Mouse (Mus musculus) thymus, adult 2 months (tissue): ENCODE data around the gene Nsd2.

Experiments
- CTCF ChIP-seq: fragments of 200-500 bp; IDR thresholded peaks from 2 replicates; pipeline ENCODE4 v1.5.1; 2012; ENCODE audit warnings: mild to moderate bottlenecking, control low read depth, low read length, moderate library complexity, borderline replicate concordance; ENCODE audit not compliant: control insufficient read depth, poor library complexity, insufficient read depth; ENCODE audit errors: extremely low read depth
- POLR2A ChIP-seq: fragments of 200-500 bp; IDR thresholded peaks from 2 replicates; pipeline ENCODE4 v1.6.1; 2012; ENCODE audit warnings: mild to moderate bottlenecking, low read length, control low read depth, moderate library complexity; ENCODE audit not compliant: control insufficient read depth, poor library complexity, insufficient read depth; ENCODE audit errors: extremely low read depth

- TF ChIP-seq POLR2A (no peak), CTCF (no peak)
These were observed 76.6 kb downstream of the Nsd2 start for GRCm38 (mm10) chr5:33897158-33897557.
